Mouse (Mus musculus) adrenal gland, postnatal 10 days (tissue): ENCODE measurements around the gene Gm11938. TPM values are rescaled to one million over a fixed set of nuclear protein-coding genes. Genes with fewer than 3 reads are reported as not detected.
"Not testable (repeated sequence)": the region's sequence is repeated elsewhere in the genome, so short reads cannot be mapped to it uniquely, and the experiment has no call there.

Experiments used
- DNase-seq: peaks from one replicate; pipeline ENCODE4 v3.0.0; 2021; ENCODE audit warnings: mixed read lengths
- long read RNA-seq, 2 experiments: library from polyadenylated mRNA; stranded (forward); transcript quantifications; one replicate each; pipeline ENCODE4 v2.0.0; 2021
- total RNA-seq, 2 experiments: library from RNA; stranded (reverse); gene quantifications; 2 replicates each; pipeline ENCODE4 v1.2.3; 2021

Gene Gm11938
- total RNA-seq = not detected
- long read RNA-seq, experiment 1 = 0 reads
- long read RNA-seq, experiment 2 = 0 reads

GRCm38 (mm10) chr11:99603208-99603607 lies at the start of gene Gm11938:
Gm11938 (minus strand) TSS chr11:99603308.
- DNase-seq = not testable (repeated sequence)

DNA sequence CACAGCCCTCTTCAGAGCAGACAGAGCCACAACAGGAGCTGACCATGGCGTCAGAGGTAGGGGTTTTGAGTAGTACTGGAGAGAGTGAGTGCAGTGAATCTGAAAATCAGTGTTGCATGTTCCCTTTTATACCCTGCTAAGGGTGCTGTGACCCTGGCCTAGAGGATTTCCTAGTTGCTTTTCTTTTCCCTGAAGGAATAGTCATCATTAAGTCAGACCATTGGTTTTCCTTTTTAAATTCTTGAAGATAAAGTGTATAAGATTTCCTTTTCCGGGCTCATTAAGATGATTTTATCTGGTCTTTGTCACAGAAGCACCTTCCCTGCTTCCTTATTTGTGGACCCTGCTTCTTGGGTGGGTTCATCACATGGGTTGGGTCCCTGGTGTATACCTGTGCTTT lies 47.0 kb upstream of the Gm11938 start, which contains the start of gene Gm11555:
Gene Gm11555, minus strand, starts transcription at position 101 of the 400 bp plus-strand sequence.
- DNase-seq = no peak

DNA sequence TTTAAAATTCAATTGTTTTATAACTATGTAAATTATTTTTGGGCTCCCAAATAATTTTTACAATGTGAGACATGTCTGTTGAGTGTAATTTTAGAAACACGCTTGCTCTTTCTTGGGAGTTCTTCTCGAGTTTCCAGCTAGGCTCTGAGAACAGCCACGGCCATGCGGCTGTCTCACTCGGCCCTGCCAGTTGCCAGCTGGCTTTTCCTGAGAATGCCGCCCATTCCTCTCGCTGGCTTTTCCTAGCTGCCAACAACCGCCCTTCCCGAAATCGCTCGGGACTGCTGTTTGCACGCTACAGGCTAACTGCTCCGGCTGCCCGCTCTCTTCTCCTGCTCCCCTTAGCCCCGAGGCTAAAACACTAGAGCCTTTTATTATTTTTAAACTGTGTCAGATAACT lies 43.3 kb upstream of the Gm11938 start:
- no peak for DNase-seq

DNA sequence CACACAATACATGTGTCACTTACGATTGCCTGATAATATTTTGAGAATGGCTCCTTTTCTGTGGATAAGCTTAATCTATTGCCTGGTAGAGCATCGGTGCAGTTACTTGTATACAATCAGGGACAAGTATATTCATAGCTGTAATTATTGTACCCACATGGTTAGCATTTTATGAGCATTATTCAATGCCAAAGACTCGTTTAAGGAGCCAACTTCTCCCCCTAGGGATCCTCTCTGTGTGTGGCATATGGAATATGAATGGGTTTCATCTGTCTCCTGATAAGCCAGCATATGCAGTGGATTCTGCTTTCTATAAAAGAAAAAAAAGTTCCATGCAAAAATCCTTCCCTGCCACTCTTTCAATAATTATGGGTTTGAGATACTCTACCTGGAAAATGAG lies 41.2 kb upstream of the Gm11938 start:
- no peak for DNase-seq

DNA sequence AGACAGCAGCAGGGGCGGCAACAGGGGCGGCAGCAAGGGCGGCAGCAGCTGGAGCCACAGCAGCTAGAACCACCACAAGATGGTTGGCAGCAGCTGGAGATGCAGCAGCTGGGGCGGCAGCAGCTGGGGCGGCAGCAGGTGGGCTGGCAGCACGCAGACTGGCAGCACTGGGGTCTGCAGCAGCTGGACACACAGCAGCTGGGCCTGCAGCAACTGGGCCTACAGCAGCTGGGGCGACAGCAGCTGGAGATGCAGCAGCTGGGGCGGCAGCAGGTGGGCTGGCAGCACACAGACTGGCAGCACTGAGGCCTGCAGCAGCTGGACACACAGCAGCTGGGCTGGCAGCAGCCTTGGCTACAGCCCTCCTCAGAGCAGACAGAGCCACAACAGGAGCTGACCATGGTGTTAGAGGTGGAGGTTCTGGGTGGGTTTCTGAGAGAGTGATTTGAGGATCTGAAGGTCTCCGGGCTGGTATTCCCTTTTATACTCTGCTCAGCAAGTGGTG lies 40.6 kb upstream of the Gm11938 start, which contains the start of gene Krtap4-7:
Gene Krtap4-7, minus strand, starts transcription at position 455 of the 505 bp plus-strand sequence.
- DNase-seq = not testable (repeated sequence)

DNA sequence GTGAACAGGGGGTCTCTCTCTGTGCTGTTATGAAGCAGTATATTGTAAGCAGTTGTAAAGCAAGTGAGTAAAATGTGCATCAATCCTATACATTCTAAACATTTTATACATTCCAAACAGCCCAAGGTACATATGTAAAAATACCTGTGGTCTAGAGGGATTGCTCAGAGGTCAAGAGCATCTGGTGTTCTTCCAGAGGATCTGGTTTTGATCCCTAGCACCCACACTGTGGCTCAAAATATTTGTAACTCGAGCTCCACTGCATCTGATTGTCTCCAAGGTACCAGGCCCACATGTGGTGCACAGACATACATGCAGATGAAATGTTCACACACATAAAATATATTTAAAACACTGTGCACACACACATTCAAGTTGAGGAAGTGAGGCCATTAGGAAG lies 37.8 kb upstream of the Gm11938 start:
- no peak for DNase-seq

DNA sequence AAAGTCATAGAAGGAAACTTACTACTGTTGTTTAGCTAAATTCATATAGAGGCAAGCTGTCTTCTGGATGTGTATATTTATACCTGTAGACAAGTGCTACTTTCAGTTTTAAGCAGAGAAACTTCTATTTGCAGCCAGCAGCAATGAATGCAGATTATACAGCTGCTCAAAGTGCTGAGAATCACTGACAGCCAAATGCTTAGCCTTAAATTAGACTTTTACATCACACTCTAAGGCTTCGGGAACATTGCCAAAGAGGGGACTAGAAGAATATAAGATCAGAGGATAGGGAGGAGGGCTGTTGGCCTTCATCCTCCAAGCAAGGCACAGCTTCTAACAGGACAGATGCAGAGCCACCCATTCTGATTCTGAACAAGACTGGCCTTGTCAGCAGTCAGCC lies 34.0 kb upstream of the Gm11938 start:
- no peak for DNase-seq

- DNase-seq = no peak
These were observed 31.6 kb upstream of the Gm11938 start, which contains the start of gene Krtap4-2 for GRCm38 (mm10) chr11:99634653-99635134. Krtap4-2 (minus strand) TSS chr11:99635084.

- DNase-seq = no peak
These were observed 30.2 kb upstream of the Gm11938 start for GRCm38 (mm10) chr11:99633293-99633692.

DNA sequence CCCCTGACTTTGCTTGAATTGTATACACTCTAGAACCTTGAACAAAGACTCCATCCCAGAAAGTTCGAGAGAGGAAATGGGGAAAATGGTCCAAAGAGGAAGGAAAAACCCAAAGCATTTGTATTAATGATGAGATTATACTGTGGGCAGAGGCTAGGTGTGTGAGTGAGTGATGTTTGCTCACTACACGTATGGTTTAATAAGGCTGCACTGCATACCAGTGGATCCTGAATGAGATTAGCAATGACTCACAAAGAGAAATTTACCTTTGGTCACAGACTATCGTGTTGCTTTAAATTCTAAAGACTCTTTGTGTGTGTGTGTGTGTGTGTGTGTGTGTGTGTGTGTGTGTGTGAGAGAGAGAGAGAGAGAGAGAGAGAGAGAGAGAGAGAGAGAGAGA lies 27.8 kb upstream of the Gm11938 start:
- no peak for DNase-seq

- no peak for DNase-seq
These were observed 25.0 kb upstream of the Gm11938 start, which contains the start of gene Krtap4-1 for GRCm38 (mm10) chr11:99628138-99628537. Krtap4-1 (minus strand) TSS chr11:99628238.

DNA sequence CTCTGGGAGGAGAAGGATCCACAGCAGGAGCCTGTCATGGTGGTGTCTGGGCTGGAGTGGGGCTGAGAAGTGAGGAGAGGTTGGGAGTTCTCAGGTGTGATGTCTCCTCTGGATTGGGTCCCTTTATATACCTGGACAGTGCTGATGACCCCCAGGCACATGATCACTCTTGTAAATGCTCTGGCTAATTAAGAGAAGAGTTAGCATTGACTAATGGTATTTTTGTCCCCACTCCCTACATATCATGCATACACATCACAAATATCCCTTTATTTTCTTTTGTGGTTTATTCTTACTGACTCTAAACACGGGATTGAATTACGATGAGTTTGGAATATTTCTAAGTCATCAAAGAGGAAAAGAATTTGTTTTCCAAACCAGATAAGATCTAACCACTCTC lies 17.2 kb upstream of the Gm11938 start, which contains the start of gene Gm11562:
Gene Gm11562, minus strand, starts transcription at position 101 of the 400 bp plus-strand sequence.
- no peak for DNase-seq

DNA sequence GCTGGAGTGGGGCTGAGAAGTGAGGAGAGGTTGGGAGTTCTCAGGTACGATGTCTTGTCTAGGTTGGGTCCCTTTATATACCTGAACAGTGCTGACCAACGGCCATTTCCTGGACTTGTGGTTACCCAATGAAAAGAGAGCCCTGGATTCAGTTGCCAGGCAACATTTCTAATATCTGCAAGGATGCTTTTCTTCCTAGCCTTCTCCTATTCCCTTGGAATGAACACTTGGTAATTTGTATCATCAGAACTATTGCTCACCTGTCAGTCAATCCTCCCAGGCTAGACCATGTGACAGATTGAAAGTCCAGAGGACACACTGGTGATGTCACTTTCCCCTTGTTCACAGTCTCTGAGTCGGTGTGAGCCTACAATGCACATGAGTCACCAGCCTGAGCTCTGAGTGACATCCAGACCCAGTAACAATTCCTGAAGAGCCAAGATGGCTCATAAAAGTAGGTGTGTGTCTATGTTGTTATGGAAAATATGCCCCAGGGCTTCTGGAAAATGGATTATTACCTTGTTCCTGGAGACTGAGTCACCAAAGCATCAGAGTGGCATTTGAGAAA lies 11.8 kb upstream of the Gm11938 start, which contains the start of gene Krtap2-4:
Gene Krtap2-4, minus strand, starts transcription at position 51 of the 568 bp plus-strand sequence.
- DNase-seq = no peak

GRCm38 (mm10) chr11:99610089-99610488 lies 7.0 kb upstream of the Gm11938 start, which contains the start of gene Gm11937:
Gm11937 (minus strand) TSS chr11:99610189.
- DNase-seq = not testable (repeated sequence)

DNA sequence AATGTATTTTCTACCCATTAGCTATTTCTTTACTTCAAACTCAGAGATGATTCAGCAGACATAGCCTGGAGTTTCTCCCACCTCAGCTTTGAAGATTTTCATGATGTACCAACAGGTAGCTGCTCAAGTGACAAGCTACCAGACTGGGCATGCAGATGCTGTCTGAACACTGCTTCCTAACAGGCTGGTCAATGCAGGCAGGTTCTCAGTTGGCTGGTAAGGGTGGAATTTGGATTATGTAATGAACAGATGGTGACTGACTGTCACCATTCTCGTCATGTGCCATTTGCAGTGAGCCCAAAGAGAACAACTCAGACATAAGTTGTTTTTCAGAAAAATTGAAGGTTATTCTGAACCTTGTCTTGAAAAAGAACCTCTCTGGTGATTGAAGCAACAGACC lies 6.0 kb upstream of the Gm11938 start:
- no peak for DNase-seq

GRCm38 (mm10) chr11:99597742-99598141 lies 5.4 kb downstream of the Gm11938 start, which contains the start of gene Krtap9-3:
Krtap9-3 (minus strand) TSS chr11:99598105.
- not testable (repeated sequence) for DNase-seq

GRCm38 (mm10) chr11:99590981-99591380 lies 12.1 kb downstream of the Gm11938 start, which contains the start of gene Krtap1-3:
Krtap1-3 (minus strand) TSS chr11:99591339.
- DNase-seq = no peak

DNA sequence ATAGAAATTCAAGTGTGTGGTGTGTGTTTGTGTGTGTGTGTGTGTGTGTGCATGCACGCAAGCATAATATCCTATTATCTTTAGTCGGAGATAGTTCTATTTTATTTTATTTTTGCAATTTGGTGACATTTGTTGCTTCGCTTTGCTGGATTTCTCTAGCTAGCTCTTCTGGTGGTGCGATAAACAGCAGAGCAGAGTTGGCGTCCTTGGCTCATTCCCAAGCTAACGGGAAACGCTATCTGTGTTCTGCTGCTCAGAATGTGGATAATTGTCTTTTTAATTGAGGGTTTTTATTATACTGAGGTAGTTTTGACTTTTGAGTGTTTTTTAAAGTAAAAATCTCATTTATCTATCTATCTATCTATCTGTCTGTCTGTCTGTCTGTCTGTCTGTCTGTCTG lies 18.0 kb downstream of the Gm11938 start:
- no peak for DNase-seq

DNA sequence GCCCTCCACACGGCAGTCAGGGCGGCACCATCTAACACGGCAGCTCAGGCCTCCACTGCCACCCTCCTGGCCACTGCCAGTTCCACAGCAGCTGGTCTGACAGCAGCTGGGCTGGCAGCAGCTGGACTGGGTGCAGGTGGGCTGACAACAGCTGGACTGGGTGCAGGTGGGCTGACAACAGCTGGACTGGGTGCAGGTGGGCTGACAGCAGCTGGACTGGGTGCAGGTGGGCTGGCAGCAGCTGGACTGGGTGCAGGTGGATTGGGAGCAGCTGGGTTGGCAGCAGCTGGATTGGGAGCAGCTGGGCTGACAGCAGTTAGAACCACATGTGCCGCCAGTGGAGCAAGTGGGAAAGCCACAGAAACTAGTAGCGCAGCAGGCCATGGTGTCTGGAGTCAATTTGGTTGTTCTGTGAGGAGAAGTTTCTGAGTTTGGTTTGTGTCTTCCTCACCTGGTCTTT lies 19.8 kb downstream of the Gm11938 start, which contains the start of gene Krtap1-4:
Gene Krtap1-4, minus strand, starts transcription at position 410 of the 460 bp plus-strand sequence.
- DNase-seq = no peak

DNA sequence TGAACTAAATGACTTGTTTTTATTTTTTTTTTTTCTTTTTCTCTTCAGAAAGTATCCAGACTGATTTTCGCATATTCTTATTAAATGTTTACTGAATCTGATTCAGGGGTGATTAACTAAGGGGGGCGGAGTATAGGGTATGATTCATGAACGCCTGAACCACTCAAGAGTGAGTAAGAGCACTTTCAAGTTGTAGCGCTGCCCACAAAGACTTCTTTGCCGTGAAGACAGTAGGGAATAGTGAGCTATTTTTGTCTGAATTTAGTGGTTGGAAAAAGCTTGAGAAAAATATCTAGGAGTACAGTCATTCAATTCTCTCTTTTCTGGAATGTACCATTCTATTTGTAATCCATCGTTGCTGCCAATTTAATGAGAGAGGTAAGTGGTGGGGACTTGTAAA lies 21.5 kb downstream of the Gm11938 start:
- DNase-seq = no peak

DNA sequence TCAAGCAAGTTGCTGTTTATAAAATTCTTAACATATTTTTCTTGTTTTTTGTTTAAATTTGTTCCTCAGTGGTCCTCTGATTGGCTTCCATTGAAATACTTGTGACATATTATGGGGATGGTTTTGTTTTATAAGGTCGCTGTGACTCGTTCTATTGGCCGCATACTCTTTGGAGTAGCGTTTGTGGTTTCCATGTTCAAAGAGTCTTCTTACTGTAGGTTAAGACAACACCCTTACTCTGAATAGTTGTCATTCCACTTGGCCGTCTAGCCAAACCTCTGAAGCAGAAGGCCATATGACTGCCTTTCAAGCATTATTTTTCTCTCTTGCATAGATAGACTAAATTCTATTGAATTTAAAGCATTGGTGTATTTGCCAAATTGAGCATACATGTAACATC lies 22.1 kb downstream of the Gm11938 start:
- no peak for DNase-seq

GRCm38 (mm10) chr11:99580636-99581035 lies 22.5 kb downstream of the Gm11938 start, which contains the start of gene Krtap1-5:
Krtap1-5 (minus strand) TSS chr11:99581016.
- no peak for DNase-seq

- peak; percentile 85 for DNase-seq
These were observed 29.0 kb downstream of the Gm11938 start for GRCm38 (mm10) chr11:99574106-99574505.
